Mouse (Mus musculus) MEL (cell line): ENCODE results near the gene Plcg2.
A peak's percentile ranks its signal among the peaks of the same experiment; 100 is the strongest.

Experiments used
- CHD1 ChIP-seq: IDR thresholded peaks from 2 replicates; pipeline ENCODE4 v1.6.1; 2012; ENCODE audit warnings: low read depth, mild to moderate bottlenecking, inconsistent platforms, low read length, improper control_type of control experiment
- CTCF ChIP-seq, 3 experiments: IDR thresholded peaks in 2 of 3; conservative IDR thresholded peaks in 1 of 3; 2 replicates each; pipeline ENCODE4 v1.5.1; 2011 to 2012; ENCODE audit warnings: low read length in 3 of 3, low read depth in 2 of 3, mild to moderate bottlenecking in 2 of 3, improper control_type of control experiment in 1 of 3, inconsistent platforms in 1 of 3, mixed read lengths in 1 of 3, moderate library complexity in 1 of 3; ENCODE audit not compliant: control insufficient read depth in 1 of 3, insufficient read depth in 1 of 3, poor library complexity in 1 of 3, severe bottlenecking in 1 of 3
- ETS1 ChIP-seq: IDR thresholded peaks from 2 replicates; pipeline ENCODE4 v1.6.1; 2012; ENCODE audit warnings: low read depth, mild to moderate bottlenecking, inconsistent platforms, low read length, improper control_type of control experiment, moderate library complexity
- GATA1 ChIP-seq: IDR thresholded peaks from 2 replicates; pipeline ENCODE4 v1.6.1; 2011; ENCODE audit warnings: low read depth, low read length, improper control_type of control experiment
- MAZ ChIP-seq: IDR thresholded peaks from 2 replicates; pipeline ENCODE4 v1.6.1; 2012; ENCODE audit warnings: low read depth, mild to moderate bottlenecking, inconsistent platforms, low read length, improper control_type of control experiment
- MXI1 ChIP-seq: IDR thresholded peaks from 2 replicates; pipeline ENCODE4 v1.6.1; 2011; ENCODE audit warnings: mild to moderate bottlenecking, low read depth, low read length, improper control_type of control experiment
- USF1 ChIP-seq: IDR thresholded peaks from 2 replicates; pipeline ENCODE4 v1.6.1; 2014; ENCODE audit warnings: low read depth, mild to moderate bottlenecking, inconsistent platforms, low read length, improper control_type of control experiment, moderate library complexity
- ZKSCAN1 ChIP-seq: IDR thresholded peaks from 2 replicates; pipeline ENCODE4 v1.6.1; 2012; ENCODE audit warnings: low read depth, mild to moderate bottlenecking, inconsistent platforms, low read length, improper control_type of control experiment, moderate library complexity

GRCm38 (mm10) chr8:117465250-117465649 lies 32.8 kb upstream of the Plcg2 start:
- TF ChIP-seq GATA1 (0 out of 2 replicates have a peak, but pooled peaks have one; percentile 30), ETS1 (no peak), USF1 (no peak), CTCF (IDR thresholded peaks at IDR 0.05 in 2 of 3, conservative IDR thresholded peaks at IDR 0.05 in 1 of 3; ENCODE audit: control insufficient read depth in 1 of 3, insufficient read depth in 1 of 3, low read depth in 2 of 3, low read length in 3 of 3, poor library complexity in 1 of 3, severe bottlenecking in 1 of 3) (peak; percentile 63 to 100 (median 73)), ZKSCAN1 (no peak), CHD1 (no peak), MAZ (peak; percentile 15; the same call in 1 of the 2 replicates), MXI1 (0 out of 2 replicates have a peak, but pooled peaks have one; percentile 52)
